Mouse (Mus musculus): Measurements from ENCODE around the gene Ctxn1. TPM values are rescaled to one million over a fixed set of nuclear protein-coding genes. Genes with fewer than 3 reads are reported as not detected.

Gene Ctxn1
- polyA plus RNA-seq (2014; fragmentation: Illumina TruSeq; extraction: RNeasy Lipid Tissue Mini Kit (QIAGEN cat#74804)), result 5.4 TPM

GRCm38 (mm10) chr8:4259125-4259804 lies at the start of gene Ctxn1:
Gene Ctxn1 (minus strand): TSS chr8:4259274.

DNA sequence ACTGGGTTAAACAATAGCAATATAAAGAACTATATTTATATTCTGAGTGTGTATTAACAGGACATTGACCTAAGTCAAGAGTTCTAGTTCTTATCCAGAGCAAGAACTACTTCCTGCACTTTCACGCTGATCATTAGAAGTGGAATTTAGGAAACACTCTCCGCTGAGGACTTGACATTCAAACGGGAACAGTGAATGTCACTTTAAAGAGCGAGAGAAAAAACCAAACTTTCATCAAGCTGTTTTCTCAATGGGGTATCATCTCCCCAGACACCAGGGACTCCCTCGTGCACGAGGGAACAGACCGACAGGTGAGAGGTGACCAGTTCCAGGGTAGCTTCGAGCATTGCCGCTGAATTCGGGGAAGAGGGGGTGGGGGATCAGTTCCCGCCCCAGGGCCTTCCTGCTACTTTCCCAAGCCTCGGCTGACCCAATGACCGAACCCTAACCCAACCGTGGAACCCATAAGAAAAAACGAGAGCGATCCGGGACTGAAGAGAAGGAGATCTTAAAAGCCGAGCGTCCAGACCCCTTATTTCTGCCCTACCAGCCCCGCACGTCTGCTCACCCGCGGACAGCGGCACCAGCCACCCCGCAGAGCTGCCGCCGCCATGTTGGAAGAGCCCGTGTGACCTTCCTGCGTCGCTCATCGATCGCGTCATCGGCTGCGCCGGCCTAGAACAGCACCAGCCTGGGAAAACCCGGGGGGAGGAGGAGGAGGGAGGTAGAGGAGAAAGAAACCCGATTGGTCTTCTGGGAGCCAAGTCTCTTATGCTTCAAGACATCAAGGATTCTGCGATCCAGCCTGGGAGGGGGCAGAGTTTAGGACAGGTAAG lies 16.4 kb upstream of the Ctxn1 start, which contains the start of gene Timm44:
Gene Timm44, minus strand, starts transcription at position 639 of the 836 bp plus-strand sequence.

DNA sequence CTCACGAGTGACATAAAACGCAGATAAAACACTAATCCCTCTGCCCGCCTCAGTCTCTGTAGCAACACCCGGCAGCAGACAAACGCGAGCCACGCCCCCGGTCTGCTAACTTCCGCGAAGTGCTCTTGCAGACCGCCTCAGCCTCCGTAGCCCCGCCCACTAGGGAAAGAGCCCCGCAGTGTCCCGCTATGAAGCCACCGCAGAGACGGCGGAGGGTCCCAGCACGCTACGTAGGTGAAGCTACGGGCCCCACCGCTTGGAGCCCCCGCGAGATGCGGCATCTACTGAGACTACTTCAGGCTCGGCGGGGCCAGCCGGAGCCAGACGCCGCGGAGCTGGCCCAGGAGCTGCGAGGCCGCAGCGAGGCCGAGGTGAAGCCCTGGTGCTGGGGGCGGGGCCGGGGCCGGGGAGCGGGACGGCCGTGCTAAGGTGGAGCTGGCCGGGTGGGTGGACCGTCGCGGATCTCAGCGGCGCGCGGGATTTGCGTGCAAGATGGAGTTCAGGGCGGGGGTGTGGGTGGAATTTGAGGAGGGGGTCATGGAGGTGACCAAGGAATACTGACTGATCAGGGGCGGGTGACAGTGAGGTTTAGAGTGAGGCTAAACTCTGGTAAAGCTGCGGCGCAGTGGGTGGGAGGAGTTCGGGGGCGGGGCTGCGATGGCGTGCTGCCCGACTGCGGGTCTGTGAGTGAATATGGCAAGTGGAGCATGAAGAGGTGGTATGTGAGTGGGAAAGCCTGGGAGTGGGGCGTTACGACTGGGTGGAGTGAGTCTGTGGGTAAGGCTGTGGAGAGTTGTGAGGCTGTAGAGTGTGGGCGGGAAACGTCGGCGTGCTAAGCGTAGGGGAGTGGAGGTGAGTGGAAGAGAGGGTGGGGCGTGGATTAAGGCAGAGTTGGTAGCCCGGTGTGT lies 5.9 kb downstream of the Ctxn1 start, which contains the start of gene Snapc2:
Gene Snapc2, plus strand, starts transcription at position 147 of the 908 bp plus-strand sequence.

GRCm38 (mm10) chr8:4247951-4248540 lies 11.0 kb downstream of the Ctxn1 start, which contains the start of gene Tgfbr3l:
Gene Tgfbr3l (plus strand): TSS chr8:4248214.

DNA sequence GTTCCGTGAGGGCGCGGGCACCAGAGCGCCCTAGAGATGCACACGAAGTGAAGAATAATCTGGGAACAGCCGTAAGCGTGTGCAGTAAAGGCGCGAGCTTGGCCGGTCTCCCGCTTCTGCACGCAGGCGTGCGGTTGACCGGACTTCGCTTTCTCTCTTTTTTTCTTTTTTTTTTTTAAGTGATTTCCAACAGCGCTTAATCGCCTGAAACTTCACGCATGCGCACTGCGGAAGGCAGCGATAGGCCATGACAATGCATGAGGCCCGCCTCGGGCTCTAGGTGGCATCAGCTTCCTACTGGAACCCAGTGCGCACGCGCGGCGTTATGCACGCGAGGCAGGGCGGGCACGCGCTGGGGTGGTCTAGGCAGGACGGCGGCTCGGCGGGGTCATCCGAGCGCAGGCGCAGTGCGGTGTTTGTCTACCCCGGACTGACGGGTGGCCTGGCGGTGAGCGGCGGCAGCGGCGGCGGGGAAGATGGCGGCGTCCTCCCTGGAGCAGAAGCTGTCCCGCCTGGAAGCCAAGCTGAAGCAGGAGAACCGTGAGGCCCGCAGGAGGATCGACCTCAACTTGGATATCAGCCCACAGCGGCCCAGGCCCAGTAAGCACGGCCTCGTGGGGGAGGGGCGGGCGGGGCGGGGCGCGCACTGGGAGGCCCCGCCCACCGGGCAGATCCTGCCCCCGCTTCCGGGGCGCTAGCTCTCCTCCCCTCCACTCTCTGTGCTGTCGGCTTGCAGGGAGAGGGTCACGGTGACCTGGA lies 20.5 kb downstream of the Ctxn1 start, which contains the start of the genes Map2k7 and Gm49320:
Gene Map2k7, plus strand, starts transcription at position 307 of the 759 bp plus-strand sequence.
Gene Gm49320, plus strand, starts transcription at position 432 of the 759 bp plus-strand sequence.

GRCm38 (mm10) chr8:4226739-4227347 lies 32.2 kb downstream of the Ctxn1 start, which contains the start of gene Lrrc8e:
Gene Lrrc8e (plus strand): TSS chr8:4226827.

GRCm38 (mm10) chr8:4216791-4217621 lies 42.1 kb downstream of the Ctxn1 start, which contains the start of gene Prr36:
Gene Prr36 (minus strand): TSS chr8:4217459.

Other genes with a start within 250 kb of the Ctxn1 start
- gene Cd209f, start 153.4 kb downstream of the Ctxn1 start, polyA plus RNA-seq (2014; fragmentation: Illumina TruSeq; extraction: RNeasy Lipid Tissue Mini Kit (QIAGEN cat#74804)), result 1.7 TPM
- gene Cd209g, start 125.2 kb downstream of the Ctxn1 start, polyA plus RNA-seq (2014; fragmentation: Illumina TruSeq; extraction: RNeasy Lipid Tissue Mini Kit (QIAGEN cat#74804)), result not detected
- 2.3 TPM for gene Evi5l, start 92.7 kb downstream of the Ctxn1 start, polyA plus RNA-seq (2014; fragmentation: Illumina TruSeq; extraction: RNeasy Lipid Tissue Mini Kit (QIAGEN cat#74804))
- 1.0 TPM for gene Prr36, start 41.8 kb downstream of the Ctxn1 start, polyA plus RNA-seq (2014; fragmentation: Illumina TruSeq; extraction: RNeasy Lipid Tissue Mini Kit (QIAGEN cat#74804))
- 4.1 TPM for gene Lrrc8e, start 32.4 kb downstream of the Ctxn1 start, polyA plus RNA-seq (2014; fragmentation: Illumina TruSeq; extraction: RNeasy Lipid Tissue Mini Kit (QIAGEN cat#74804))
- gene Map2k7, start 20.5 kb downstream of the Ctxn1 start, polyA plus RNA-seq (2014; fragmentation: Illumina TruSeq; extraction: RNeasy Lipid Tissue Mini Kit (QIAGEN cat#74804)), result 7.6 TPM
- gene Gm49320, start 20.4 kb downstream of the Ctxn1 start, polyA plus RNA-seq (2014; fragmentation: Illumina TruSeq; extraction: RNeasy Lipid Tissue Mini Kit (QIAGEN cat#74804)), result not detected
- gene Tgfbr3l, start 11.1 kb downstream of the Ctxn1 start, polyA plus RNA-seq (2014; fragmentation: Illumina TruSeq; extraction: RNeasy Lipid Tissue Mini Kit (QIAGEN cat#74804)), result 4.4 TPM
- gene Snapc2, start 6.2 kb downstream of the Ctxn1 start, polyA plus RNA-seq (2014; fragmentation: Illumina TruSeq; extraction: RNeasy Lipid Tissue Mini Kit (QIAGEN cat#74804)), result 3.2 TPM
- gene Timm44, start 16.6 kb upstream of the Ctxn1 start, polyA plus RNA-seq (2014; fragmentation: Illumina TruSeq; extraction: RNeasy Lipid Tissue Mini Kit (QIAGEN cat#74804)), result 134 TPM
- 8.8 TPM for gene Ccl25, start 65.9 kb upstream of the Ctxn1 start, polyA plus RNA-seq (2014; fragmentation: Illumina TruSeq; extraction: RNeasy Lipid Tissue Mini Kit (QIAGEN cat#74804))
- gene Elavl1, start 66.1 kb upstream of the Ctxn1 start, polyA plus RNA-seq (2014; fragmentation: Illumina TruSeq; extraction: RNeasy Lipid Tissue Mini Kit (QIAGEN cat#74804)), result 93.7 TPM
- 13.3 TPM for gene Cers4, start 233.8 kb upstream of the Ctxn1 start, polyA plus RNA-seq (2014; fragmentation: Illumina TruSeq; extraction: RNeasy Lipid Tissue Mini Kit (QIAGEN cat#74804))

All from ovary, adult 10 weeks (tissue).